In genomic region chr4:64024041-64024779, GRCm38 (mm10) we compare ENCODE assay signal across 30 mouse cellular contexts. TPM values are rescaled to one million over a fixed set of nuclear protein-coding genes. Genes with fewer than 3 reads are reported as not detected.
DNase-seq lines count a peak whose midpoint lies in the region; ATAC-seq and TF ChIP-seq lines count a peak whose summit lies in the region.
"Had no signal": no experiment of that assay in that cellular context is flagged by ENCODE, and none has a peak within 500 bp of the region (broad histone marks: within the 10 kb centered on the region; RNA-seq: fewer than 3 reads in every experiment).

No protein-coding gene starts in this region.

- no peak overlapping the region for H3K4me3 ChIP-seq in kidney, embryonic 16.5 days (ENCODE audit: low read length)
- no peak overlapping the region for H3K4me3 ChIP-seq in embryonic fibroblast, embryonic 13.5 days (ENCODE audit: insufficient read depth, low read length)
- no peak overlapping the region for H3K4me3 ChIP-seq in hindbrain, embryonic 11.5 days (ENCODE audit: low read depth, low read length)
- H3K4me3 ChIP-seq: embryonic facial prominence, embryonic 13.5 days; erythroblast, embryonic 14.5 days; gastrocnemius, adult 2 months; heart, embryonic 13.5 days; hindbrain, embryonic 10.5 days; limb, embryonic 13.5 days; lung, embryonic 15.5 days; midbrain, embryonic 12.5 days; neural tube, embryonic 13.5 days had no signal

- no peaks in the 10 kb centered on the region for H3K9me3 ChIP-seq in kidney, embryonic 16.5 days (ENCODE audit: low read length)
- H3K9me3 ChIP-seq in hindbrain, embryonic 11.5 days (ENCODE audit: control insufficient read depth, low read length): no peaks in the 10 kb centered on the region
- H3K9me3 ChIP-seq: embryonic facial prominence, embryonic 13.5 days; heart, embryonic 13.5 days; hindbrain, embryonic 10.5 days; limb, embryonic 13.5 days; lung, embryonic 15.5 days; midbrain, embryonic 12.5 days; neural tube, embryonic 13.5 days had no signal

- 11% methylated on average over 4 of the region's 4 CpGs for WGBS in kidney, embryonic 16.5 days
- 54% methylated on average over 4 of the region's 4 CpGs for WGBS in hindbrain, embryonic 11.5 days

- no peak overlapping the region for H3K4me2 ChIP-seq in kidney, embryonic 16.5 days (replicated peaks; ENCODE audit: low read depth, low read length)
- no peak overlapping the region for H3K4me2 ChIP-seq in hindbrain, embryonic 11.5 days (replicated peaks; ENCODE audit: low read depth, low read length)
- H3K4me2 ChIP-seq: embryonic facial prominence, embryonic 13.5 days; heart, embryonic 13.5 days; limb, embryonic 13.5 days; liver, embryonic 11.5 days; lung, embryonic 15.5 days; midbrain, embryonic 12.5 days; neural tube, embryonic 13.5 days had no signal

- POLR2A ChIA-PET in Patski (lab: Charles Lee): no interaction called here

- in situ Hi-C loops in Patski (cut with MboI; ENCODE audit: low pct_unique_long_range_greater_than_20kb): no loop called here

- intact Hi-C loops in gastrocnemius, postnatal 36 days (cut with DNase I): loop anchor here (5.0 kb wide), 1 partner anchor 33 kb away; no protein-coding TSS in a partner anchor

- H3K27ac ChIP-seq in kidney, embryonic 16.5 days (ENCODE audit: low read length): peak overlapping the region; percentile 14; the same call in 1 of the 2 replicates
- H3K27ac ChIP-seq in embryonic fibroblast, embryonic 13.5 days (ENCODE audit: insufficient read depth, low read length): peak overlapping the region; percentile 85
- no peak overlapping the region for H3K27ac ChIP-seq in hindbrain, embryonic 11.5 days (ENCODE audit: low read depth, low read length)
- H3K27ac ChIP-seq: gastrocnemius, adult 2 months; heart, embryonic 13.5 days; hindbrain, embryonic 10.5 days; limb, embryonic 13.5 days; lung, embryonic 15.5 days; midbrain, embryonic 12.5 days; neural tube, embryonic 13.5 days had no signal

- peaks cover 13% of the 10 kb centered on the region; the same call in 1 of the 2 replicates for H3K4me1 ChIP-seq in kidney, embryonic 16.5 days (ENCODE audit: insufficient read depth, low read length)
- H3K4me1 ChIP-seq in embryonic fibroblast, embryonic 13.5 days (ENCODE audit: control insufficient read depth, insufficient read depth, low read length): peaks cover 9% of the 10 kb centered on the region
- no peaks in the 10 kb centered on the region for H3K4me1 ChIP-seq in hindbrain, embryonic 11.5 days (replicated peaks; ENCODE audit: control insufficient read depth, insufficient read depth, low read length)
- H3K4me1 ChIP-seq: heart, embryonic 13.5 days; hindbrain, embryonic 10.5 days; lung, embryonic 15.5 days; midbrain, embryonic 12.5 days; neural tube, embryonic 13.5 days had no signal

- no peaks in the 10 kb centered on the region for H3K36me3 ChIP-seq in kidney, embryonic 16.5 days (ENCODE audit: insufficient read depth, low read length)
- no peaks in the 10 kb centered on the region for H3K36me3 ChIP-seq in hindbrain, embryonic 11.5 days (ENCODE audit: control insufficient read depth, insufficient read depth, low read length)
- H3K36me3 ChIP-seq: heart, embryonic 13.5 days; hindbrain, embryonic 10.5 days; lung, embryonic 15.5 days; midbrain, embryonic 12.5 days; neural tube, embryonic 13.5 days had no signal

- no peak for TF ChIP-seq POLR2A in embryonic fibroblast, embryonic 13.5 days (IDR thresholded peaks at IDR 0.05; ENCODE audit: low read depth, low read length)

- CTCF ChIA-PET in Patski (lab: Charles Lee): interaction anchor here (1.6 kb wide), 1 partner anchor 10 kb away, joined by 3 read pairs; no protein-coding TSS in a partner anchor

- DNase-seq in heart, adult 11 months: peak; percentile 61
- no peak for DNase-seq in heart, postnatal 4 days
- no peak for DNase-seq in kidney, postnatal 36 days
- DNase-seq in Patski (ENCODE audit: low read depth, low spot score): no peak
- DNase-seq in hindbrain, embryonic 11.5 days (ENCODE audit: low spot score): no peak
- DNase-seq in gastrocnemius, postnatal 36 days: no peak
- DNase-seq: adrenal gland, adult 8-10 months; cerebellum, adult 11-12 months; cerebellum, adult 9-11 months; gastrocnemius, adult 2 months; heart, postnatal 10 days; kidney, adult 8-10 months; right cerebral cortex, postnatal 4 days; thymus, adult 2 months; thymus, postnatal 36 days had no signal

- ATAC-seq in kidney, embryonic 16.5 days (ENCODE audit: low FRiP score, low TSS enrichment): peak; percentile 88
- peak; percentile 39 for ATAC-seq in Patski
- no peak for ATAC-seq in hindbrain, embryonic 11.5 days (ENCODE audit: low FRiP score)
- ATAC-seq: activated CD4-positive, CD25-positive, alpha-beta regulatory T cell, adult 4 months; forebrain, embryonic 16.5 days; hindbrain, embryonic 16.5 days had no signal

- H3K9ac ChIP-seq in kidney, embryonic 16.5 days (replicated peaks; ENCODE audit: low read length): no peak overlapping the region
- no peak overlapping the region for H3K9ac ChIP-seq in hindbrain, embryonic 11.5 days (ENCODE audit: low read depth, low read length)
- H3K9ac ChIP-seq: embryonic facial prominence, embryonic 13.5 days; heart, embryonic 13.5 days; limb, embryonic 13.5 days; lung, embryonic 15.5 days; midbrain, embryonic 12.5 days; neural tube, embryonic 13.5 days had no signal

- no peaks in the 10 kb centered on the region for H3K27me3 ChIP-seq in kidney, embryonic 16.5 days (ENCODE audit: insufficient read depth, low read length)
- no peaks in the 10 kb centered on the region for H3K27me3 ChIP-seq in Patski
- H3K27me3 ChIP-seq in hindbrain, embryonic 11.5 days (ENCODE audit: control insufficient read depth, insufficient read depth, low read length): no peaks in the 10 kb centered on the region
- H3K27me3 ChIP-seq: embryonic facial prominence, embryonic 13.5 days; heart, embryonic 13.5 days; limb, embryonic 13.5 days; lung, embryonic 15.5 days; midbrain, embryonic 12.5 days; neural tube, embryonic 13.5 days had no signal

- no peak for TF ChIP-seq CTCF in Patski (IDR thresholded peaks at IDR 0.05)
- TF ChIP-seq CTCF in embryonic fibroblast, embryonic 13.5 days (IDR thresholded peaks at IDR 0.05; ENCODE audit: borderline replicate concordance, insufficient read depth, low read length): no peak

RNA-seq across cellular contexts. Expression of gene Tnc, which starts 22.6 kb away (rescaled TPM):
- total RNA-seq in heart, postnatal 4 days (2021): 10 to 100 TPM; 40.9 to 41.6 TPM
- 21.6 and 23.1 TPM in 2 replicates for polyA plus RNA-seq in kidney, embryonic 16.5 days (2015; fragmentation: Nextera tagmentation; extraction: Ambion mirVana)
- polyA plus RNA-seq in Patski (2021): 40.2 TPM
- polyA plus RNA-seq in embryonic fibroblast, embryonic 13.5 days (2011; ENCODE audit: insufficient read length, low read depth, missing spikeins): 849 and 1,178 TPM in 2 replicates
- polyA plus RNA-seq in hindbrain, embryonic 11.5 days (2014; fragmentation: Nextera tagmentation; extraction: Ambion mirVana): 4.3 and 4.5 TPM in 2 replicates
- total RNA-seq in gastrocnemius, postnatal 36 days (2021): 1 to 10 TPM; 4.3 to 4.8 TPM
- total RNA-seq: MEL had no signal
- polyA plus RNA-seq: erythroblast, embryonic 14.5 days had no signal

Comparison
In these comparisons a context has a peak if more than half of its experiments do, and no peak if none do; other contexts are left out.
1. RNA of gene Tnc, which starts 22.6 kb away (polyA plus RNA-seq): 849 to 1,178 TPM in embryonic fibroblast, embryonic 13.5 days; 40.2 TPM in Patski (single experiment), 21.6 to 23.1 TPM in kidney, embryonic 16.5 days and 4.3 to 4.5 TPM in hindbrain, embryonic 11.5 days; every median in the first group is over 10 times any median in the second.